Mouse (Mus musculus) intestine, embryonic 14.5 days (tissue): Measurements from ENCODE around the gene Lhfpl2. TPM values are rescaled to one million over a fixed set of nuclear protein-coding genes. Genes with fewer than 3 reads are reported as not detected.

ENCODE experiments used
- ATAC-seq: fragments of 200-750 bp; cut with Nextera tagmentation; replicated peaks from 2 replicates; pipeline ENCODE4 v1.8.0; 2017; ENCODE audit warnings: low read depth, moderate number of reproducible peaks, moderate TSS enrichment, moderate library complexity; ENCODE audit not compliant: low FRiP score, low TSS enrichment
- DNase-seq: peaks from one replicate; pipeline ENCODE4 v3.0.0-alpha.2; 2018; ENCODE audit warnings: low spot score
- H3K27ac ChIP-seq: fragments of 300-500 bp; sonication (generic); 2 replicates; pipeline ENCODE4 v1.5.1; 2014; ENCODE audit warnings: low read depth, mild to moderate bottlenecking, control low read depth
- H3K27me3 ChIP-seq: fragments of 300-500 bp; sonication (generic); replicated peaks from 2 replicates; pipeline ENCODE4 v1.6.1; 2014; ENCODE audit warnings: low read length, control low read depth; ENCODE audit not compliant: control insufficient read depth, insufficient read depth
- H3K36me3 ChIP-seq: fragments of 300-500 bp; sonication (generic); 2 replicates; pipeline ENCODE4 v1.6.1; 2014; ENCODE audit warnings: low read length, control low read depth; ENCODE audit not compliant: control insufficient read depth, insufficient read depth
- H3K4me1 ChIP-seq: fragments of 300-500 bp; sonication (generic); replicated peaks from 2 replicates; pipeline ENCODE4 v1.6.1; 2014; ENCODE audit warnings: low read length, control low read depth, mixed read lengths; ENCODE audit not compliant: control insufficient read depth, insufficient read depth
- H3K4me2 ChIP-seq: fragments of 300-500 bp; sonication (generic); 2 replicates; pipeline ENCODE4 v1.6.1; 2014; ENCODE audit warnings: low read length
- H3K4me3 ChIP-seq: fragments of 300-500 bp; sonication (generic); 2 replicates; pipeline ENCODE4 v1.5.1; 2014; ENCODE audit warnings: low read depth, low read length, control low read depth, mixed read lengths
- H3K9ac ChIP-seq: fragments of 300-500 bp; sonication (generic); 2 replicates; pipeline ENCODE4 v1.6.1; 2014; ENCODE audit warnings: mild to moderate bottlenecking, low read length
- H3K9me3 ChIP-seq: fragments of 300-500 bp; sonication (generic); 2 replicates; pipeline ENCODE4 v1.6.1; 2016; ENCODE audit warnings: low read length, control low read depth; ENCODE audit not compliant: control insufficient read depth
- WGBS: fragments of 180-500 bp; shearing (Covaris S2); extraction: QIAGEN DNeasy Blood & Tissue Kit; methylation state at CpG from one replicate; pipeline ENCODE4 v1.1.7; 2014; 5-methylcytosine and 5-hydroxymethylcytosine counted together
- polyA plus RNA-seq: library from polyadenylated mRNA; unstranded; fragments of >200 nt; fragmentation: Nextera tagmentation; extraction: Ambion mirVana; gene quantifications from 2 replicates; pipeline ENCODE4 v1.2.1, GENCODE M21; 2014

Gene Lhfpl2
- polyA plus RNA-seq, 1 experiment from 2014 or later, result 17.3 TPM

GRCm38 (mm10) chr13:94116705-94117410 is 59.3 kb downstream of the Lhfpl2 start:
- Histone ChIP-seq H3K9ac (no peak overlapping the region), H3K36me3 (no peaks in the 10 kb centered on the region), H3K4me3 (no peak overlapping the region), H3K27ac (peak overlapping the region; percentile 43; the same call in 1 of the 2 replicates), H3K4me2 (peak overlapping the region; percentile 34), H3K27me3 (no peaks in the 10 kb centered on the region), H3K9me3 (0 out of 2 replicates have a peak, but pooled peaks cover 7% of the 10 kb centered on the region), H3K4me1 (peaks cover 19% of the 10 kb centered on the region)
- ATAC-seq (0 out of 2 replicates have a peak, but pooled peaks have one; percentile 40), DNase-seq (no peak)
- WGBS, result 23% methylated on average over 13 of the region's 13 CpGs

GRCm38 (mm10) chr13:94117522-94117921 is 59.9 kb downstream of the Lhfpl2 start:
- Histone ChIP-seq H3K36me3 (no peaks in the 10 kb centered on the region), H3K27me3 (no peaks in the 10 kb centered on the region), H3K4me3 (no peak overlapping the region), H3K27ac (no peak overlapping the region), H3K9me3 (0 out of 2 replicates have a peak, but pooled peaks cover 7% of the 10 kb centered on the region), H3K4me2 (no peak overlapping the region), H3K4me1 (peaks cover 19% of the 10 kb centered on the region), H3K9ac (no peak overlapping the region)
- ATAC-seq (no peak), DNase-seq (no peak)
- 96% methylated on average over 10 of the region's 10 CpGs for WGBS

GRCm38 (mm10) chr13:94118091-94118490 is 60.5 kb downstream of the Lhfpl2 start:
- no peak for ATAC-seq
- H3K9me3 ChIP-seq, result 0 out of 2 replicates have a peak, but pooled peaks cover 7% of the 10 kb centered on the region
- H3K4me1 ChIP-seq, result peaks cover 19% of the 10 kb centered on the region
- H3K4me3 ChIP-seq, result no peak overlapping the region
- H3K27ac ChIP-seq, result no peak overlapping the region
- no peak overlapping the region for H3K4me2 ChIP-seq
- no peaks in the 10 kb centered on the region for H3K27me3 ChIP-seq
- no peak overlapping the region for H3K9ac ChIP-seq
- no peaks in the 10 kb centered on the region for H3K36me3 ChIP-seq
- no peak for DNase-seq
- 96% methylated on average over 1 of the region's 1 CpGs for WGBS

- no peak for ATAC-seq
Measured at GRCm38 (mm10) chr13:94119309-94119708, 61.7 kb downstream of the Lhfpl2 start.

GRCm38 (mm10) chr13:94122703-94123592 is 65.4 kb downstream of the Lhfpl2 start:
- Histone ChIP-seq H3K27me3 (no peaks in the 10 kb centered on the region), H3K4me3 (no peak overlapping the region), H3K4me2 (no peak overlapping the region), H3K9ac (no peak overlapping the region), H3K36me3 (no peaks in the 10 kb centered on the region), H3K27ac (no peak overlapping the region), H3K4me1 (no peaks in the 10 kb centered on the region), H3K9me3 (0 out of 2 replicates have a peak, but pooled peaks cover 2% of the 10 kb centered on the region)
- 79% methylated on average over 16 of the region's 16 CpGs for WGBS
- no peak for DNase-seq
- ATAC-seq, result no peak

More at GRCm38 (mm10) chr13:94119309-94119708, 61.7 kb downstream of the Lhfpl2 start:
- 0 out of 2 replicates have a peak, but pooled peaks cover 7% of the 10 kb centered on the region for H3K9me3 ChIP-seq
- peaks cover 19% of the 10 kb centered on the region for H3K4me1 ChIP-seq
- DNase-seq, result no peak
- H3K27ac ChIP-seq, result no peak overlapping the region
- no peaks in the 10 kb centered on the region for H3K27me3 ChIP-seq
- H3K9ac ChIP-seq, result no peak overlapping the region
- no peak overlapping the region for H3K4me2 ChIP-seq
- H3K4me3 ChIP-seq, result no peak overlapping the region
- H3K36me3 ChIP-seq, result no peaks in the 10 kb centered on the region
- 82% methylated on average over 5 of the region's 5 CpGs for WGBS

GRCm38 (mm10) chr13:94130394-94130793 is 72.8 kb downstream of the Lhfpl2 start:
- no peaks in the 10 kb centered on the region for H3K9me3 ChIP-seq
- WGBS, result 74% methylated on average over 7 of the region's 7 CpGs
- no peak overlapping the region for H3K27ac ChIP-seq
- DNase-seq (no peak), ATAC-seq (no peak)
- H3K9ac ChIP-seq, result no peak overlapping the region
- peaks cover 10% of the 10 kb centered on the region for H3K4me1 ChIP-seq
- H3K4me3 ChIP-seq, result no peak overlapping the region
- H3K4me2 ChIP-seq, result no peak overlapping the region
- no peaks in the 10 kb centered on the region for H3K36me3 ChIP-seq
- no peaks in the 10 kb centered on the region for H3K27me3 ChIP-seq

GRCm38 (mm10) chr13:94131135-94131534 is 73.5 kb downstream of the Lhfpl2 start:
- DNase-seq (no peak), ATAC-seq (no peak)
- no peak overlapping the region for H3K4me2 ChIP-seq
- H3K27me3 ChIP-seq, result no peaks in the 10 kb centered on the region
- no peaks in the 10 kb centered on the region for H3K9me3 ChIP-seq
- H3K4me3 ChIP-seq, result no peak overlapping the region
- 79% methylated on average over 4 of the region's 4 CpGs for whole genome bisulfite sequencing
- H3K27ac ChIP-seq, result no peak overlapping the region
- peaks cover 17% of the 10 kb centered on the region for H3K4me1 ChIP-seq
- no peaks in the 10 kb centered on the region for H3K36me3 ChIP-seq
- H3K9ac ChIP-seq, result no peak overlapping the region

GRCm38 (mm10) chr13:94132187-94132995 is 74.8 kb downstream of the Lhfpl2 start:
- Histone ChIP-seq H3K4me2 (no peak overlapping the region), H3K36me3 (no peaks in the 10 kb centered on the region), H3K4me1 (peaks cover 27% of the 10 kb centered on the region), H3K9ac (no peak overlapping the region), H3K27ac (no peak overlapping the region), H3K9me3 (no peaks in the 10 kb centered on the region), H3K4me3 (no peak overlapping the region), H3K27me3 (no peaks in the 10 kb centered on the region)
- 69% methylated on average over 13 of the region's 13 CpGs for WGBS
- ATAC-seq (no peak), DNase-seq (no peak)
